Mouse (Mus musculus) ovary, postnatal 36 days (tissue): ENCODE data around the gene Fpgs.
A peak's percentile ranks its signal among the peaks of the same experiment; 100 is the strongest.

Source experiments
- DNase-seq: peaks from one replicate; pipeline ENCODE4 v3.0.0; 2022; ENCODE audit warnings: low spot score, mixed read lengths

The Fpgs gene

DNA sequence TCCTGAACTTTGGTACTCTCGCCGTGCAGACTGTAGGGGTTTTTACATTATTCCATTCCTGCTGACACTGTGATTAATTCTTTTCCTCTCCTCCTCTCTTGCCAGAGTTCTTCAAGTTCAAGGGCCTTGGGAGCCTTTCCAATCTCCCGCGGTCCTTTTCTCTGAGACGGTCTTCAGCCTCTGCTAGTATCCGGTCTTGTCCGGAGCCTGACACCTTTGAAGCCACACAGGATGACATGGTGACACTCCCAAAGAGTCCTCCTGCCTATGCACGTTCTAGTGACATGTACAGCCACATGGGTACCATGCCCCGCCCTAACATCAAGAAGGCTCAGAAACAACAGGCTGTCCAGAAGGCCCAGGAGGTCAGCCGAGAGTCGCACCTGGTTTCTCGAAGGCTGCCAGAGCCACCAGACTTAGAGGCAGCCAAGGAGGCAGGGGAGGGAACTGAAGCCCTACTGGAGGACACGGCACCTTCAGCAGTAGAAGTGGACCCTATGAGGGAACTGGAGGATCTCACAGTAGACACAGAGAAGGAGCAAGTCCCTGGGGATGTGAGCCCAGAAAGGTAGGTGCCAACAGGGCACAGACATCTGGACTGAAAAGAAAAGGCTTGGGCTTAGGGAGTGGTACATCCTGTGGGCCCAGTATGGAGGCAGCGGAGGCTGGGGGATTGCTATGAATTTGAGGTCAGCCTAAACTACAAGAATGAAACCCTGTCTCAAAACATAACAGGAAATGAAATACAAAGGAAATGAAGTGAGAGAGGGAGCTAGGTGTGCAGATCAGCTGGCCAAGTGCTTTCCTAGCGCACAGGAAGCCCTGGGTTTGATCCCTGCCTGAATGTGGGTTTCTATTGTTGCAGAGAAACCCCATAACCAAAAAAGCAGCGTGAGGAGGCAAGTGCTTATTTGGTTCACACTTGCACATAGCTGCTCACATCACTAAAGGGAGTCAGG, 21.2 kb upstream of the Fpgs start:
- DNase-seq = no peak

DNA sequence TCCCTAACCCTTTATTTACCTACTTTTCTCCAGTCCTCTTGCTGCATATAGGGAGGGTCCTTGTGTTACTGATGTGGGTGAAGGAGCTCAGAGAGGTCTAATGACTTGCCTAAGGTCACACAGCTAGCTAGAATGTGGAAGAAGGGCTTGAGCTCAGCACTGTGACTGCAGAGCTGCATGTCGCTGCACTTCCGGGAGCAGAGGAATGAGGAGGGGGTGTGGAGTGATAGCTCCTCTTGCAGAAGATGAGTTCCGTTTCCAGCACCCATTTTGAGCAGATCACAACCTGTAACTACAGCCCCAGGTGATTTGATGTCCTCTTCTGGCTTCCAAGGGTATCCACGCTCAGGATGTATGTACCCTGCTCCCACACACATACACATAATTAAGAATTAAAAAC, 20.2 kb upstream of the Fpgs start:
- no peak for DNase-seq

DNA sequence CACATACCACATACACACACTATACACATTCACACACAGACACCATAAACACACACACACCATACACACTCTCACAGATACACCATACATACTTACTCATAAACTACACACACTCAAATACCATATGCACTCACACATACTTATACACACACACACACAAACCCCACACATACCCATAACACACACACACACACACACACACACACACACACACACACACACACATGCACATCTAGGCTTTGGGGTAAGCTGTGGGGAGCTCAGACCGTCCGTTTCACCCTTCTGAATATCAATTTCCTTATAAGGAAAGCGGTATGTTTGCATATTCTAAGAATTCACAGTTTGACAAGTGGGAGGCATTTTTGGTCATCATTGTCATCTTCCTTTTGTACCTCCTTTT, 18.6 kb upstream of the Fpgs start:
- no peak for DNase-seq

- DNase-seq = no peak
Measured at GRCm38 (mm10) chr2:32722046-32722445, 18.1 kb upstream of the Fpgs start.

DNA sequence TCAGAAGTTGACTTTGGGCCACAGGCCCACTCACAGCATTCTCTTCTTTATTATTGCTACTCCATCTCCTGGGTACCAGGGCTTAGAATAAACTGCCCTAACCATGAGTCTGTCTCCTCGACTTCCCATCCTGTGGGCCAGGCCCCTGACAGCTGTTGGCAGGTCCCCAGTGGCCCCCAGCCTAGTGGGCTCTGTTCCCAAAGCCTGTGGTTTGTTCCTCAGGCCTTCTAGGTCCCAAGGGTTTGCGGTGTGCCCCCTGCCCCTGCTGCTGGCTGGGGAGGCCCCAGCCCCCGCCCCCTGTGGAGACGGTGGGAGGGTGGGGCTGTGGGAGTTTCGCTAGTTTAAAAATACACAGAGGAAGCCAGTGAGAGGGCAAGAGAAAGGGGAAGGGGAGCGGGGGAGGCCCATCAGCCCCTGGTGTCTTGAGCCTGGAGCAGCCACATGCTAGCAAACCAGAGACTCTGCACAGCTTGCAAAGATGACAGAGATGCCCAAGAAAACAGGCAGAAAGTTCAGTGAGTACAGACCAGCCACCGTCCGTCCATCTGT, 16.8 kb upstream of the Fpgs start, which contains the start of gene Sh2d3c:
Gene Sh2d3c (plus strand): TSS at position 375 of the 549 bp plus-strand sequence.
- DNase-seq = no peak

DNA sequence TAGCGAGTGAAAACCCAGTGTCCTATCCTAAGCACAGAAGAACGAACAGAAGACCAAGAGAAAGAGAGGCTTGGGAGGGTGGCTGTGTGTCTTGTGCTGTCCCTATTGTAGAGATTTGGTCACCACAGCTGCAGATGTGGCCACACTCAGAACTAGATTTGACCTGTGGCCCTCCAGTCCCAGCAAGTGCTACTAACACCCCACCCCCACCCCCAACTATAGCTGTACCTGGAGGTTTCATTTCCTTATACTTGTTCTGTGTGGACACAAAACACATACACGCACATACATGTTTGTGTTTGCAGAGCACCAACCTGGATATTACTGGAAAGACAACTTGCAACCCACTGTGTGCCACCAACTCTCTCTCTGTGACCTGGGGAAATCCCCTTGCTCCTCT, 16.1 kb upstream of the Fpgs start:
- no peak for DNase-seq

GRCm38 (mm10) chr2:32718761-32719160, 14.8 kb upstream of the Fpgs start:
- no peak for DNase-seq

DNA sequence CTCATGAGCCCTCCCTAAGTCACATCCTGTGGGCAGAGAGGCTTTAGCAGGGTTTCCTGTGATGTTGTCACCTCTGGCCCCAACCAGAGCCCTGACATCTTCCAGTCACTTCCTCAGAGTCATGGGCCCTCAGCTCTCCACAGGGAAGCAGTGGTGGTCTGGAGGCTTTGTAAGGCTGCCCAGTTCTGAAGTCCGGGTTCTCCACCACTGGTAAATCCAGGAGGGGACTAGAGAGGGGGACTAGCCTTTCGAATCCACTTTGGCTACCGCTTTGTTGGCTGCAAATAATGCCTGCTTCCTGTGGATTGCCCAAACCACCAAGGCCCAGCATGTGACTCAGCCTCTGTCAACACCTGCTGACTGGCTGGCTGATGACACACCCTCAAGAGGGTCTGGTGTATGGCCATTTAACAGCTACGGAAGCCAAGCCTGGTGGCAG, 11.1 kb upstream of the Fpgs start:
- DNase-seq = no peak

DNA sequence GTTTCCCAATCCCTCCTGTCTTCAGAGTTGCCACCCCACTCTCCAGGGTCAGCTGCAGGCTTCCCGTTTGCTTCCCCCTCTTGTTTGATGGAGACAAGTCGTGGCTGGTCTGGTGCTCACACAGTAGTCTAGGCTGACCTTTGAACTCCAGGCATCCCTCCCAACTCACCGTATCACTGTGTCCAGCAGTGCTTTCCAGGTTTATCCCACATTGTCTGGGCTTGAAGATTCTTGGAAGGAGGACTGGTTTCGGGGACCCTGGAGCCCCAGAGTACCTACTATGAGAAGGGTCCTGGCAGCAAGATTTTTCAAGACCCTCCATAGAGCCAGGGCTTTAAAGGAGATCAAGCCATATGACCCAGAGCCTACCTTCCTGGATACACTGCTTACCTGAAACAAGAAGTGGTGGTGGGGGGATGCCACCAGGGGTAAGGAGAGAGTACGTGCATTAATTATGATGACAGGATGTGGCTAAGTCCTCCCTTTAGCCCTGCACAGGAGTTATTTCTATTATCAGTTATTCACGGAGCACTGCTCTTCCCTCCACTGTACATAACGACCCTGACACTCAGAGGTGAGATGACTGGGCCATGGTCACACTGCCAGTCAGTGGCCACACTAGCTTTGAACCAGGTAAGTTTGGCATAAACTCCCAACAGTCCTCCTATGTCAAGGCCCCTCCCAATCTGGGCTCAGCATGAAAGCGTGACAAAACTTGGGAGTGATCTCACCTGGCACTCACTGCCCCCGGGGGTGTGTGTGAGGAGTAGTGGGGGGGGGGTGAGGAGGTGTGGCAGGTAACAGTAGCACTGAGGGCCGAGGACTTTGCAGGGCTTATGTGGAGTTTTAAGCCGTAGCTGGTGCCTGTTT, 10.4 kb upstream of the Fpgs start:
- DNase-seq = no peak

DNA sequence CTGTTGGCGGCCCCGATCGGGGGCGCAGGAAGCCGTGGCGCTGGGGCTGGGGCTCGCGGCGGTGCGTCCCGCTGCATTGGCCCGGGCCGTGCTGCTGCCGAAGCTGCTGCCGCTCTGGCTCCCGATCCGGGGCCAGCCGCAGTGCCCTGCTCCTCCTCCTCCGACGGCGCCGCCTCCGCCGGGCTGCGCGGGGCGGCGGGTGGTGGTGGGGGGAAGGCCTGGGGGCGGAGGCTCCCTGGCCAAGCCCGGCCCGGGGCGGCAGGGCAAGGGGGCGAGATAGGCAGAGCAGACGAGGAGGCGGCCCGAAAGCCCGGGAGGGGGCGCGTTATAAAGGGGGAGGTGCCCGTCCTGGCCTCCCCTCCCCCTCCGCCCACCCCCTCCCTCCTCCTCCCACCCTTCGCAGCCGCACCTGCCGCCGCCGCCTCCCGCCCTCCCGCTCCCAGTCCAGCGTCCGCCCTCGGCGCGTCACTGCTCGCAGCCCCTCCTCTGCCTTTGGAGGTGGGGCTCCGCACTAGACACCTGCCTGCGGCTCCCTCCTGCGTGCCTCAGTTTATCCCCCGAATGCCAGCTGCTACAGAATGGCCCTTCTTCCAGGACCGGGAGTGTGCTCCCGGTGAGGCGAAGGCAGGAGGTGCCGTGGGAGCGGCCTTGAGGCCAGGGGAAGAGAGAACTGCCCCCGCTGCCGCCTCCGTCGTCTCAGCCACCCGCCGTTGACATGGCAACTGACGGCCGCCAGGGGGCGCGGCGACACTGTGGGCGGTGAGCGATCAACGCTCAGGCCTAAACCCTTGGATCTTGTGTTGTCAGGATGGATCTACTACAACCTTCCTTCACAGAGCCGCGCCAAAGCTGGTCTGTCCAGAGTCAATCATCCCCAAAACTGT, 9.2 kb upstream of the Fpgs start, which contains the start of gene Cdk9:
Gene Cdk9 (minus strand): TSS at position 143 of the 884 bp plus-strand sequence.
- DNase-seq = peak; percentile 93

GRCm38 (mm10) chr2:32712586-32712933, 8.6 kb upstream of the Fpgs start:
- DNase-seq = peak; percentile 95

- peak; percentile 71 for DNase-seq
Measured at GRCm38 (mm10) chr2:32712108-32712551, 8.2 kb upstream of the Fpgs start.

DNA sequence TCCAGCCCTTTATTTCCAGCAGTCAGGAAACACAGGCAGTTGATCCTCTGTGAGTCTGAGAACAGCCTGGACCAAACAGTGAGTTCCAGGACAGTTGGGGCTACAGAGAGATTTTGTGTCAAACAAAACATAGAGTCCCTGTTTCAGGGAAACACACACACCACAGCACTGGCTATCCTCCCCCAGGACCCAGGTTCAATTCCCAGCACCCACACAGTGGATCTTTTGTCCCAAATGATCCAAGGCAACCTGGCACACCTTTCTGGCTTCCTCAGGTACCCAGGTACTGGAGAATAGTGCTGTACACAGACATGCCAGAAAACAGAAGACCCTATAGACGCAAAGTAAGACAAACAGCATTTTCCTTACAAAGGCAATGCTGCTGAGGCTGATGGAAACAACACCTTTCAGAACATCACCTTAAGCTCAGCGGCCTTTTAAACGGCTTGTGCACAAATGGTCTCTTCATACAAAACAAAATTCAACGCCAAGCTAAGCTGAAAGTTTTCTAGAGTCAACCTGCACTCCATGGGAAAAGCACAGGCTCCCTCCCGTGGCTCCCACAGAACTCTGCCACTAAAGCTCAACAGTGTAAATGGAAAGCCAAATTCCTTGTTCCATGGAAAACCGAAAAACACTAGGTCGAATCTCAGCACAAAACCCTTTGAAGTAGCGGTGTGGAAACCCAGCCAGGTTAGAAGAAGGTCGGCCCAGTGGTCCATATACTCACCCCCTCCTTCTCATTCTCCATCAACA, 7.5 kb upstream of the Fpgs start:
- no peak for DNase-seq

DNA sequence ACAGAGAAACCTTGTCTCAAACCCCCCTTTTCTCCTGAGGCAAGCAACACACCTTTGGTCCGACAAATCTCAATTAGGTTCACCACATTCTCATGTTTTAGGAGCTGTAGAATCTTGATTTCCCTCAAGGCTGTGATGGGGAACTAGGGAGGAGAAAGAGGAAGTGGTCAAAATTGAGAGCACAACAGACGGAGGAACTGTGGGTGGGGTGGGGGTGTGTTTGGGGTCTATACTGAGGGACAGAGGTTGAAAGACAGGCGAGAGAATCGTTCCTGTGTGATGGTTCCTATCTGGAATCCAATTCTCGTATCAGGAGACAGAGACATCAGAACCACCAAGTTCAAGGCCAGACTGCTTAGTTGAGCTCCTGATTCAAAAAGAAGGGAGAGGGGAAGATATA, 6.5 kb upstream of the Fpgs start:
- no peak for DNase-seq

- DNase-seq = no peak
Measured at GRCm38 (mm10) chr2:32709521-32710137, 5.7 kb upstream of the Fpgs start.

GRCm38 (mm10) chr2:32708643-32709042, 4.7 kb upstream of the Fpgs start:
- DNase-seq = no peak

DNA sequence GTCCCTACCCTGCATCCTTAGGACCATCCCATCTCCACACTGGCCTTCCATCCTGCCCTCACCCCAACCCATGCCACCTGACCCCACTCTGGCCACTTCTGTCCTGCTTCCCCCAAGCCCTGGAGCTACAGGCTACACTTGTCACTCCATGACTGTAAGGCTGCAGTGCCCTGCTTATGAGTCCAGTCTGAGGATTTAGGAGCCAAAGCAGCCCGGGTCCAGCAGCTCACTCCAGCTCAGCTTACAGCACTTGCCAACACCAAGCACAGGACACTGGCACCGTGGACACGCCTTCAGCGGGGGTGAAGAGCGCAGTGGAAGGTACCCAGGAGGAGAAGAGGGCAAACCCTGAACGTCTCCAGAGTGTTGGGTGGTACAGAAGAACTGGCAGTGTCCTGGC, 3.0 kb upstream of the Fpgs start:
- DNase-seq = no peak

DNA sequence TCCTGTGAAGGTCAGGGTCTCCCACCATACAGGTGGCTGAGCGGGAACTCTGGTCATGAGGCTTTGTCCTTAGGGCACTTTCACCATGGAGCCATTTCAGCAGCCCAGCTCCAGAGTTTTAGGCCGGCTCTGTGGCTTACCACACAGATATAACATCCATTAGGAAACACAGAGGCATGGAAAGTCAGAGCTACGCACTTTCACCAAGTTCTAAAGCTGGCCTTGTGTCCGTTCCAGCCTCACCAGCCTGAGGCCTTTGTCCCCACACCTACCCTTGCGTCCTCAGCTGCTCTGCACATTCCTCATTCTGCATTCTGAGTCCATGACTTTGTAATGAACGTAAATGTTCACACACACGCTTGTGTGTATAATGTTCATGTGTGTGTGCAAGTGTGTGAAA, 1.1 kb upstream of the Fpgs start:
- DNase-seq = no peak

- DNase-seq = no peak
Measured at GRCm38 (mm10) chr2:32703046-32703445, 899 bp downstream of the Fpgs start.
